Mouse (Mus musculus): ENCODE data around the gene Zfp524.

DNA sequence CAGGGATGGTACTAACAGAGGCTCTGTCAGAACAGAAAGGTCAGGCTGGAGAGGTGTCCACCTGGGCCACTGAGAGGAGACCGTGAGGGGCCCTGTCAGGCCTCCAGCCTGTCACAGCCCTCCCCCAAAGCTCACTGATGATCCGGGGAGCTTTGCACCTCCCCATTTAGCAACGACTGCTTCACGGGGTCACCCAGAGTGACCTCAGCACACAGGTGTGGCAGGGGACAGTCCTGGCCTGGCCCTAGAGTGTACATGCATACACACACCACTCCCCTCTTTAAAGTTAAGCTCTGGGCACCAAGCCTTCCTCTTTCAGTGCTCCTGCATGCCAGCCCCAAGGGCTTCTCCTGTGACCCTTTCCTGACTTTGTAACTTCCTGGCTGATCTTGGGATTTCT, 38.8 kb upstream of the Zfp524 start:
- TF ChIP-seq TCF12 (IDR thresholded peaks at IDR 0.05; ENCODE audit: insufficient read depth, poor library complexity, severe bottlenecking) (no peak), POLR2A (IDR thresholded peaks at IDR 0.05; ENCODE audit: insufficient read length, low read depth) (no peak), MAX (IDR thresholded peaks at IDR 0.05; ENCODE audit: low read depth) (no peak)
